Mouse (Mus musculus) forelimb bud, embryonic 11.5 days (tissue): ENCODE results near the gene Chmp4b.
A peak's percentile ranks its signal among the peaks of the same experiment; 100 is the strongest.

Source experiments
- DNase-seq: peaks from one replicate; pipeline ENCODE4 v3.0.0-alpha.2; 2012; ENCODE audit warnings: low read depth, low spot score

Chmp4b gene

DNA sequence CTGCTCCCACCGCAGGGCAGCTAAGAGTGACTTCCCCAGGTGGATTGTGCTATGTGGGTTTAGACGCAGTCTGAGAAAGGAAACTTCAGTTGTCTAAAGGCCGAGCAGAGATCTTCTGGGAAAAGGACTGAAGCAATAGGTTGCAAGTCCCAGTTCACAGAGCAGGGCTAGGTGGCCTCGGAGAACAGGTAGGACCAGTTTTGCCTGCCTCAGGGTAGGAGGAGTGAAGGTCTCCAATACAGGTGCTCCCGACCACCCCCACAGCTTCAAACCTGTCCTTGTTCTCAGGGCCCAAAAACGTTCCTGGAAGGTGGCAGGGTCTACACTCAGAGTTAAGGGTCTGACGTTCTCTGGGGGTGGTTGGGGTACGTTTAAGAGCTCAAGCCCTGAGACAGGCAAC lies at the start of gene Chmp4b:
Gene Chmp4b, plus strand, starts transcription at position 343 of the 400 bp plus-strand sequence.
- DNase-seq: peak; percentile 39

DNA sequence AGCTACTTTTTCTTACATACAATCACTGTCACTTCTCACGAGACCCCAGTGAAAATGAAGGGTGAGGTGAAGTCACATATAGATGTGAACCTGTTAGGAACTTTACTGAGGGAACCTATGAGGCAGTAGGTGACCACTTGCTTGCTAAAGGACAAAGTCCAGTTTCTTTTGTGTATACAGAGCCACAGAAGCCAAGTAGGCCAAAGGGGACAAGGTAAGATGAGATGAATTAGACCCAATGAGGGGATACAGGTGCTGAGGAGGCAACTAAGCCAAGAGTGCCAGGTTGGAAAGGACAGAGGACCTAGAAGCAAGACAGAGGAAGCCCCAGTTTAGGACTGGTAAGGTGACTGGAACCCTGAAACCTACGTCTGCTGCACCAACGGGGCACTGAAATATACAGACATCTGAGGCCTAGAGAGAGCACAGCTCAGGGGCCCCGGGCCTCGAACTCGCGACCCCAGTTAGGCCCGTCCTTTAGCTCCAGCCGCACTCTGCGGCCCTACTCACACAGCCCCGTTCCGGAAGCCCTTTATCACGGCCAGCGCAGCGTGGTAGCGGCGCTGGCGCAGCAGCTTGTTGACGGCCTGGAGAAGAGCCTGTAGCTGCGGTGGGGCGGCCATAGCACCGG lies 48.4 kb upstream of the Chmp4b start:
- DNase-seq: no peak

DNA sequence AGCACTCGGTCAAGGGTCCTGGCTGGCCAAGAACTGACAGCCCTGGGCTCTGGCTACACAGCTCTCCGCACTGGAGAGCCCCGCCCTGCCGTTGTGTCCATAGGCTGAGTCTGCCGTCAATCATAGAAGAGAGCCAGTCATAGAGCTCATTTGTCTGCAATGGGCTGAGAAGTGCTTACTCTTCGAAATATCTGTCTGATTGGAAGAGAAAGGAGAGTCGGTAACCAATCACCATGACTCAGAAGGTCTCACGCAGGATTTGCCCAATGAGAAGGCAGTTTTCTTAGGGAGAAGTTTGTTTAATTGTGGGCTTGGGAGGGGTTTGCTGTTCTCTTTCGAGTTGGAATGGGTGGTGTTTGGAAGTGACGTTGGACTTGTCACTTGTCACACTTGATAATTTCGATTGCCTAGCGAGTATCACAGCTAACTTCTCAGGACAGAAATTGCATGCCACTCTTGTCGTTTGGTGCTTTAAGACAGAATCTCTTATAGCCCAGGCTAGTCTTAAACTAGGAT lies 47.8 kb upstream of the Chmp4b start, which contains the start of gene Pxmp4:
Gene Pxmp4, minus strand, starts transcription at position 71 of the 516 bp plus-strand sequence.
- DNase-seq: peak; percentile 98

DNA sequence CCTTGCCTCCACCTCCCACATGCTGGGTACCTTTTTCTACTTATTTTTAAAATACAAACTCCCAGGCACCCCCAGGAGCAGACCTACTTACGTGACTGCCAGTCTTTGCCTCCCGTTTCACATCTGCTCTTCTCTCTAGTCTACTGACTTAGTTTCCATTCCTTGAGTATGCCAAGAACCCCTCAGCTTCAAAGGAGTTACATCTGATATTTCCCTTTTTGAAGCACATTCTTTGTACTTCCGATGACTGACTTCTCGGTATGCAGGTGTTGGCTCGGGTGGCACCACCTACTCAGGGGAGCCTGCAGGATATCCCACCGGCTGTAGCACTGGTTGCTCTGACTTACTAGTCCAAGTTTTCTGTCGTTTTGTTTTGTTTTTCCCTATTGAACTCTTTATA lies 47.3 kb upstream of the Chmp4b start:
- no peak for DNase-seq

DNA sequence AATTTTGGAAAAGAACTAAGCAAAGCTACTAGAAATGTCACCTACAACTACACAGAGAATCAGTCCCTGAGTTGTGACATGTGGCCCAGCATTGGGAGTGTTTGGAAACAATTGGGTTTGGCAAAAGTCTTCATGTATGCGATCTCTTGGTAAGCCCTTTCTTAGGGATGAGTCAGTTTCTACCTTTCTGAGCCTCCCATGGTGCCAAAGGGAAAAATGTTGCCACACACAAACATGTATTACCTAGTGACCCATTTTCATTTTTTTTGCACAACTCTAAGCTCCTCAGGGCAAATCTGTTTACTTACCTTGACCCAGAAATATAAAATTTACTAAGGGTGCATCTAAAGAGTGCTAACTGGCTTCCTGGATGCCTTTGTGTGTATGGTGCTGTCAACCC lies 44.5 kb upstream of the Chmp4b start:
- no peak for DNase-seq

DNA sequence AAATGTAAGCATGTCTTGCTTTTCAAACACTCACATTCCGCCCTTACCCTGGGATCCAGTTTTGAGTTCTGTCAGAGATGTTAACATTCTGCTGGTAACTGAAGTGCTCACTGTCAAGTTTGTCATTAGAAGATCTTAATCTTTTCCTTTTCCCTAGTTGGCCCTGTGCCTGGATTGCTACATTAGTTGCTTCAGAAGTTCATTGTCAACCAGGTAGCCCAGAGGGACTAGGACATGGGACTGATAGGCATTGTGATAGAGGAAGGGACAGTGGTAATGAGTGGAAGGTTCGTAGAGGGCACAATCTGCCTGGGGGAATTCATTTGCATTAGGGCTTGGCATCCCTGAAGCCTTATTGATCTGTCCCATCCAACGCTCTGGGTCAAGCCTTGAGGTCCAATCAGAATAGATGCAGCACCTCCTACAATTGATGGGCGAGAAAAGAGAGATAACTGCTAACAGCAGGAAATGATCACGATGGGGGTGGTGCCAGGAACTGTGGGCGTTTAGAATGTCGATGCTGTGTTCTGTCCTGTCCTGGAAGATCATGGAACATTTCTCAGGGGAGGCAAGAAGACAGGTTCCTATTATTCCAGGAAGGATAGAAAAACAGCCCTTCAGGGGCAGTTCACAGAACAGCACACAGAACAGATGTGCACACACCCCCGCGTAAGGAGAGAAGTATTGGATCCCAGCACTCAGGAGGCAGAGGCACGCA lies 42.3 kb upstream of the Chmp4b start:
- DNase-seq: no peak

DNA sequence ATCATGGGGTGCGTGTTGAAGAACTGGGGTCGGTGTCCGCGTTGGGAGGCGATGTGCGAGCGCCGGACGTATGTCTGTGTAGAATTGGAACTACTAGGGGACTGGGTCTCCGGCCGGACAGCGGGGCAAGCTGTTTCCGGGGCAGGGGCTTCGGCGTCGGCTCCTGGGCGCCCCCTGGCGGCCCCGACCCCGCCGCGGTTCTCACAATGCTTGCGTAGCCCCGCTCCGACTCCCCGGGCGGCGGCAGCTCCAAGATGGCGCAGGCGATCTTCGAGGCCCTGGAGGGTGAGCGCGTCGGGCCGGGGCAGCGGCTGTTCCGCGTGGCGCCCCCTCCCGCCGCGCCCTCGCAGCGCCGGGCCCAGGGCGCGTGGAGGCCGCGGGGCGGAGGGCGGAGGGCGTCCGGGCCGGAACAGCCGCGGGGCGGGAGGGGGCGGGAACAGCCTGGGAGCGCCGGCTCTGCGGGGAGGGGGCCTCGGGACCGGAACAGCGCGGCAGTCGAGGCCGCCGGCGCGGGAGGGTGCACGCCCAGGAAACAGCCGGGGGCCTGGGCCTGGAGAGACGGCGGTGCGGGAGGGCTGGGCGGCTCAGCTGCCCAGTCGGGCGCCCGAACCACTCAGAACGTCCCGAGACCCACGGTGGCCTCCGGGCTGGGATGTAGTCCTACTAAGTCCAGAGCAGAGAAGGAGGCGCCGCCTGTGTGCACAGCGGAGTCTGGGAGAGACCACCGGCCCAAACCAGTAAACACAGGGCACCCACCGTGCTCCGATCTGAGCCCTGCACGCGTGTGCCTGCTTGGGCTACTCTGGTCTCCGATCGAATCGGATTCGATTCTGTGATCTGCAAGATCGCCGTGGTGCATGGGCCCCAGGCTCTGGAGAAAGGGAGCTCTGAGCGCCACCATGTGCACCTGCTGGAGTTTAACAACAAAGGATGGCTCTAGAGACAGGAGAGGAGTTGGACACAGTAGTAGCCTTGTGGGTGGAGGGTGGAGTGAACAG lies 38.1 kb upstream of the Chmp4b start, which contains the start of the genes Zfp341 and 4930519P11Rik:
Gene Zfp341, plus strand, starts transcription at position 180 of the 998 bp plus-strand sequence.
Gene 4930519P11Rik, minus strand, starts transcription at position 320 of the 998 bp plus-strand sequence.
- DNase-seq: peak; percentile 88

DNA sequence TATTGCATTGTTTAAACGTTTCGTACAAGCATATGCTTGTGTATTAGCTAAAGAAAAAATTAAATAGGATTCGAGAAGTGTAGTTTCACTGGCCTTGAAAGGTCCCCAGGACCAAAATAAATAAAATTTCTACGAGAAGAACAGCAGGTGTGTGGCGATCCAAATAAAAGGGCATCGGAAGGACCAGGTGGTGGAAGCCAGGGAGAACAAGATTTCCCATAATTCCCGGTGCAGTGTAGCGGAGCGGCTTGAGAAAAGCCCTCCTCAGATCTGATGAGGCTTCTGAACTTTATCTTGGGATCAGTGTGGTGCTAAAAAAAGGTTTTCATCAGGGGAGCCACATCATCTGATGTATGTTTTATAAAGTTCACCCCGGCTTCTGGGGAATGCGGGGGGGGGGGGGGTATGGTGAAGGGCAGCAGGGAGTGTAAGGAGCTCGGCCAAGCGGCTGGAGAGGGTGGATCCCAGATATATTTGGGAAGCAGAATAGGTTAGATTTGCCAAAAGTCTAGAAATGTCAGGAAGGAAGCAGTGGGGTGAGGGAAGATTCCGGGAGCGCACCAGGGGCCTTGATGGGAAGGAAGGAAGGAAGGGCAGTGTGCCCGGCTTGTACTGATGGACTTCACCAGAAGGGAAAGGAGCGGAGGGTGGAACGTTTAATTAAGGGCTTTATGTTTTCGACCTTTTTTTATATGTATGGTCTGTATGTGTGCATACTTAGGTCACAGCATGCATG lies 36.5 kb upstream of the Chmp4b start:
- no peak for DNase-seq

DNA sequence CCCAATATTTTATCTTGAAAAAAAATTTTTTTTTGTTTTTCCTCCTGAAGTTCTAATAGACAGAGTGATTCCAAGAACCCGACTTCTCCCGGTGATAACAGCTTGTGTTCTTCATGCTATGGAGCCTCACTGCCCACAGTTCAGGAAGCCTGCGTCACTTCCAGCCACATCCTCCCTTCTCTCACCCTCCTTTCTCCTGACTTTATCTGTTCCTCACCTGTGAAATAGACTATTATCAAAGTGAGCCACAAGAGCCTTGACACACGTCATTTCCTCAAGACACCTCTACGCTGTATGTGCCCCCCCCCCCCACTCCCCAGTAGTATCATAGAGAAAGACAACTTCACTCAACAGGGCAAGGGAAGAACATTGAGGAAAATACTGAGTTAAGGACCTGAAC lies 35.8 kb upstream of the Chmp4b start:
- no peak for DNase-seq

DNA sequence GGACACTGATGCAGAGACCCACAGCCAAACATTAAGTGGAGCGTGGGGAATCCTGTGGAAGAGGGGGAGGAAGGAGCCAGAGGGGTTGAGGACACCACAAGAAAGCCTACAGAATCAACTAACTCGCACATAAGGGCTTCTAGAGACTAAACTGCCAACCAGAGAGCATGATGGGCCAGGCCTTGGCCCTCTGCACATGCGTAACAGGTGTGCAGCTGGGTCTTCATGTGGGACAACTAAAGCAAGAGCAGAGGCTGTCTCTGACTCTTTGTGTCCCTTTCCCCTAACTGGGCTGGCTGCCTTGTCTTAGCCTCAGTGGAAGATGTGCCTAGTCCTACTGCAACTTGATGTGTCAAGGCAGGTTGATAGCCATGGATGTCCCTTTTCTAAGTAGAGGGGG lies 34.4 kb upstream of the Chmp4b start:
- no peak for DNase-seq

DNA sequence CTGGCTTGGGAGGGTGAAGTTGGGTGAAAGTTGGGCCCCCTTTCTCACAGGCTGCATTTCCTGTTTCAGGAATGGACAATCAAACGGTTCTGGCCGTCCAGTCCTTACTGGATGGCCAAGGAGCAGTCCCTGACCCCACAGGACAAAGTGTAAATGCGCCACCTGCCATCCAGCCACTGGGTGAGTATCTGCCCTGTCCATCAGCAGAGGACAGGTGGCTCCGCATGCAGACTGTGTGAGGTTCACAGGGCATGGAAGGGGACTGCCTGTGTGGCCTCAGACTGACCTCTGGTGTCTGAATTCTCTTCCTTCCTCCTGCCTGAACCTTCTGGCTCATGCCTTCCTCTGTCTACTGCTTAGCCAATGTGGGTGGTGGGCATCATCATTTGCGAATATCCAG lies 29.8 kb upstream of the Chmp4b start:
- no peak for DNase-seq

DNA sequence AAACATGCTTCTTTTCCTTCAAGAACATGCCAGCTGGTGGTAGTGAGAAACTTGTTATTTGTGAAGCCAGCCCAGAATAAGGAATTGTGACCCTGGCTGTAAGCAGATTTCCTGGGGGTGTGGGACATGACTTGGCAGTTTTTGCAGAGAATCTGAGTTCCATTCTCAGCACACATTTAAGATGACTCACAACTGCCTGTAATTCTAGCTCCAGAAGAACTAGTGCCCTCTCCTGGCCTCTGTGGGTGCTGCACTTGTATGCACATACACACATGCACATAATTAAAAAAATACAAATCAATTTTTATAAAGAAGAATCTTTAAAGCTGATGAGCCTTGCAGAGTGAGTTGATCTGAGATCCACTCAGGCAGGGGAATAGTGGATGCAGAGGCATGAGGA lies 27.4 kb upstream of the Chmp4b start:
- no peak for DNase-seq

DNA sequence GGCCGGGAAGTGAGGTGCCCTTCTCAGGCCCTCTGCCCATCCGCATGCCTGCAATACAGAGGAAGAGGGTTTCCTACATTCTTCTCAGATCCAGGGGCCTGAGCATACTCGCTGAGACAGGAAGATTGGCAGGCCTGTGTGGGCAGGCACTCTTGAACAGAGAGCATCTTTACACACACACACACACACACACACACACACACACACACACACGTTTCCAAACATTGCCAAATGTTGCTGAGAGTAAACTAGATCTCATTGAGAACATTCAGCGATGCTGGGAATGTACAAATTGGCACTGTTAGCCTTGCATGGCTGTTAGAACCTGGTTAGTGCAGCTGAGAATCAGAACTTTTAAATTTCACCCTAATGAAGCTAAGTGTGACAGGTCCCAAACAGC lies 21.0 kb upstream of the Chmp4b start:
- no peak for DNase-seq

DNA sequence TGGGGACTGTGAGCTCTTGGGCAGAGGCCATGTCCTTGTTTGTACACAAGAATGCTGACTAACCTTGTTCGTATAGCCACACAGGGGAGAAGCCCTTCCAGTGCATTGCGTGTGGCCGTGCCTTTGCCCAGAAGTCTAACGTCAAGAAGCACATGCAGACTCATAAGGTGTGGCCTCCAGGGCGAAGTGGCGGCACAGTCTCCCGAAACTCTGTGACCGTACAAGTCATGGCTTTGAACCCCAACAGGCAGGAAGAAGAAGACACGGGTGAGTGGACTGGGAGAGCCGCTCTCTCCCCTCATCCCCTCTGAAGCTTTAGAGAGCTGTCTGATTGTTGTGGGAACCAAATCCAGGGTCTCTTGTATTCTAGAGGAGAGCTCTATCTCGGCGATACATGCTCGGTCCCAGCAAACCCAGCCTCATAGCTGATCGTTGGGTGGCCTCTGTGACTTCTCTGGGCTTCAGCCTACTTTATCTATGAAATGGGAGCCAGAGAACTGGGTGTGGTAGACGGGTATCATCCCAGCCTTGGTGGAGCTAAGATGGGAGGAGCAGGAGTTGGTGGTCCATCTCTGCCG lies 19.2 kb upstream of the Chmp4b start:
- DNase-seq: no peak

DNA sequence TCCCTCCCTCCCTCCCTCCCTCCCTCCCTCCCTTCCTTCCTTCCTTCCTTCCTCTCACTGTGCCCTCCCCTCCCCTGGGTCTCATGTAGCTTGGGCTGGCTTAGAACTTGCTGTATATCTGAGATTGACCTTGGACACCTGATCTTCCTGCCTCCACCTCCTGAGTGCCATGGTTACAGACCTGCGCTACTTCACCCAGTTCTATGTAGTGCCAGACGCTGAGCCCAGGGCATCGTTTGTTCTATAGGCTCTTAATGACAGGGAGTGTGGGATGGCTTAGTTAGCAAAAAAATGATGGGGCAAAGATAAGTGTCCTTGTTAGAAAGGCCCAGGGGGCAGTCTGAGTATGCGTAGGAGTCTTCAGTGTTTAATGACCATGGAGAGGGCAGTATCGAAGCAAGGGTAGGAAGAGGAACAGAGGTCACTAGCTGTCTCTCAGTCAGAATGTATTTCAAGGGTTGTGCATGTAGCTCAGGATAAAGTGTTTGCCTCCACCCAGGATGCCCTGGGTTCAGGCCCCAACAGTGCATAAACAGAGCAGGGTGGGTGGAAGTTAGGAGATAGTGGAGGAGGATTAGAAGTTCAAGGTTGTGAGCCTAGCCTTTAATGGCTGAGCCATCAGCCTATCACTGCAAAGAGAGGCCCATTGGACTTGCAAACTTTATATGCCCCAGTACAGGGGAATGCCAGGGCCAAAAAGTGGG lies 18.3 kb upstream of the Chmp4b start:
- DNase-seq: no peak

DNA sequence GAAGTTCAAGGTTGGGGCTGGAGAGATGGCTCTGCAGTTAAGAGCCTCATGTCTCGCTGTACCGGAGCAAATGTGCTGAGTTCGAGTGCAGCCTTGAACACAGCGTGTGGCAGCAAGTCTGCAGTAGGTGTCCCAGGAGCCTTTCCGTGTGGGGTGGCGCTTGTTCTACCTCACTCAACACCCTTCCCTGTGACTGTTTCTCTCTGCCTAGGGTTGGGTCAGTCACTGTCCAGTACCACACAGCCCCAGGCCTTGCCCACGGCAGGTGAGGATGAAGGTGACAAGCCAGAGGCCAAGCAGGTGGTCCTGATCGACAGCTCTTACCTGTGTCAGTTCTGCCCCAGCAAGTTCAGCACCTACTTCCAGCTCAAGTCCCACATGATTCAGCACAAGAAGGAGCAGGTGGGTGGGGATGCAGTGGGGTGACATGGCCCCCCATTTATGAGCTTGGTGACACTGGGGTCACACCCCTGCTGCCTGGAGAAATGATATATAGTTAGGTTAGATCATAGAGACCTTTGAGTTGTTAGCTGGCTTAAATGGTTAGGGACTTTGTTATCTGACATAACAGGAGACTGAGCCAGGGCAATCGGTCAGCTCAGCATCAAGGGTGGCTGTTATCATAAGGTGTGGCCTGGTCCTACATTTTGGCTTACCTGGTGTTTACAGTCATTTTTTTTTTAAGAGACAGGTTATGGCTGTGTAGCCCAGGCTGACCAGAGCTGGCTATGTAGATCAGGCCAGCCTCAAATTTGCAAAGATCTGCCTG lies 17.4 kb upstream of the Chmp4b start:
- no peak for DNase-seq

DNA sequence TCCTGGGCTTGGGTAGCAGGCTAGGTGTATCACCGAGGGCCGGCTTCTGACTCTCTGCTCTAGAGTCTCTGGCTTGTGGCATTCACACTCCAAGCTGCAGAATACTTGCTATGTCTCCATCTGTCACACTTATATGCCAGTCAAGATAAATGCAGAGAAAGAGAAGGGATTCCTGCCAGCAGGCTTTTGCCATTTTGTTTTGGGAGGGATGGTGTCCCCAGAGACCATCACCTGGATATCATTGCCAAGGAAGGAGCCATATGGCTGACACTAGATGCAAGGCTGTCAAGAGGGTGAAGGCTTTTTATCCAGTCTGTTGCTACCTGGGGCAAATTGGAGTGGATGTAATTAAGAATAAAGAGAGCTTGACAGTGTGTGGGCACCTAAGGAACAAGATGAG lies 15.7 kb upstream of the Chmp4b start:
- no peak for DNase-seq

DNA sequence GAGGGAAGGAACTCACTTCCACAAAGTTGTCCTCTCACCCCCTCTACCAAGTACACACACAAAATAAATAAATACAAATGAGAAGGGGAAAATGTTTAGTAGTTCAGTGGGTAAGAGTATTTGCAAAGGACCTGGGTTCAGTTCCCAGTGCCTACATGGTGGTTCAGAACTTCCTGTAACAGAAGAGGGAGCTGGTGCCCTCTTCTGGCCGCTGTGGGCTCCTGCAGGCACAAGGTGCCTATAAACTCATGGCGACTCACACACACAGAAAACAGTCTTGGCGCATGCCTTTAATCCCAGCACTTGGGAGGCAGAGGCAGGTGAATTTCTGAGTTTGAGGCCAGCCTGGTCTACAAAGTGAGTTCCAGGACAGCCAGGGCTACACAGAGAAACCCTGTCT lies 13.0 kb upstream of the Chmp4b start:
- DNase-seq: no peak

DNA sequence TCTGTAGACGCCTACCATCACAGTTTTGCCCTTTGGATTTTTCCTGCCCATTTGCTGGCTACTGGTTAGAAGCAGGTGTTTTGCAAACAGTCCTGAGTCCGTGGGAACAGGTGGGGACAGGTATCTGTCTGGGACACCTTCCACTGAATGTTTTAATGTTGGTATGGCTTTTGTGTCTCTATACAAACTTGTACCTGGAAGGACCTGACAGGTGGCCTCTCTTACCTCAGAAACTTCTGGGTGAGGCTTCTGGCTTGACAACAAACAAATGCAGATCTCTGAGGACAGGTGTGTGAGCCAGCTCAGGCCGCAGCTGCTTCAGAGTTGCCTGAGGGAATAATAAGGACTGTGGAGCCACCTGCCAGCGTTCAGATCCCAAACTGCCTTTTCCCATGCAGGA lies 12.4 kb upstream of the Chmp4b start:
- no peak for DNase-seq
